Mouse (Mus musculus): ENCODE measurements around the gene Tex37. TPM values are rescaled to one million over a fixed set of nuclear protein-coding genes. Genes with fewer than 3 reads are reported as not detected.

Tex37 gene
- not detected in 2 replicates for polyA plus RNA-seq (2014; fragmentation: Nextera tagmentation; extraction: Ambion mirVana)

GRCm38 (mm10) chr6:70918827-70919226, at the start of gene Tex37:
TSS of gene Tex37 (minus strand) at chr6:70918927.
- Histone ChIP-seq H3K27ac (ENCODE audit: low read depth, low read length) (no peak within 1 kb of the TSS), H3K36me3 (ENCODE audit: control insufficient read depth, insufficient read depth, low read length) (no peaks in the 10 kb centered on the region), H3K27me3 (replicated peaks; ENCODE audit: control insufficient read depth, insufficient read depth, low read length) (peaks cover 10% of the 10 kb centered on the region; the same call in 1 of the 2 replicates), H3K4me2 (no peak within 1 kb of the TSS), H3K9me3 (ENCODE audit: control insufficient read depth, low read length) (no peaks in the 10 kb centered on the region), H3K4me1 (replicated peaks; ENCODE audit: control insufficient read depth, insufficient read depth, low read length) (peaks cover 4% of the 10 kb centered on the region; the same call in 1 of the 2 replicates), H3K9ac (ENCODE audit: low read depth, low read length) (no peak within 1 kb of the TSS), H3K4me3 (ENCODE audit: low read depth, low read length) (no peak within 1 kb of the TSS)
- DNase-seq (ENCODE audit: low spot score) (no peak), ATAC-seq (replicated peaks; ENCODE audit: low FRiP score) (no peak)
- WGBS = 74% methylated on average over 3 of the region's 3 CpGs

- WGBS = 63% methylated on average over 4 of the region's 4 CpGs
- Histone ChIP-seq H3K4me2 (no peak overlapping the region), H3K27ac (ENCODE audit: low read depth, low read length) (no peak overlapping the region), H3K27me3 (replicated peaks; ENCODE audit: control insufficient read depth, insufficient read depth, low read length) (peaks cover 24% of the 10 kb centered on the region), H3K4me3 (ENCODE audit: low read depth, low read length) (no peak overlapping the region), H3K36me3 (ENCODE audit: control insufficient read depth, insufficient read depth, low read length) (no peaks in the 10 kb centered on the region), H3K9me3 (ENCODE audit: control insufficient read depth, low read length) (no peaks in the 10 kb centered on the region), H3K4me1 (replicated peaks; ENCODE audit: control insufficient read depth, insufficient read depth, low read length) (no peaks in the 10 kb centered on the region), H3K9ac (ENCODE audit: low read depth, low read length) (no peak overlapping the region)
- no peak for DNase-seq (ENCODE audit: low spot score)
- ATAC-seq (replicated peaks; ENCODE audit: low FRiP score) = no peak
Measured at GRCm38 (mm10) chr6:70968291-70968690, 49.6 kb upstream of the Tex37 start.

GRCm38 (mm10) chr6:70967422-70967821, 48.7 kb upstream of the Tex37 start:
- peak overlapping the region; percentile 31; the same call in 1 of the 2 replicates for H3K4me2 ChIP-seq
- no peak for ATAC-seq (replicated peaks; ENCODE audit: low FRiP score)
- no peak overlapping the region for H3K27ac ChIP-seq (ENCODE audit: low read depth, low read length)
- no peak for DNase-seq (ENCODE audit: low spot score)
- no peak overlapping the region for H3K4me3 ChIP-seq (ENCODE audit: low read depth, low read length)
- H3K27me3 ChIP-seq (replicated peaks; ENCODE audit: control insufficient read depth, insufficient read depth, low read length) = peaks cover 29% of the 10 kb centered on the region
- 12% methylated on average over 8 of the region's 8 CpGs for WGBS
- no peaks in the 10 kb centered on the region for H3K36me3 ChIP-seq (ENCODE audit: control insufficient read depth, insufficient read depth, low read length)
- no peak overlapping the region for H3K9ac ChIP-seq (ENCODE audit: low read depth, low read length)
- H3K9me3 ChIP-seq (ENCODE audit: control insufficient read depth, low read length) = no peaks in the 10 kb centered on the region
- H3K4me1 ChIP-seq (replicated peaks; ENCODE audit: control insufficient read depth, insufficient read depth, low read length) = no peaks in the 10 kb centered on the region

GRCm38 (mm10) chr6:70965694-70966093, 47.0 kb upstream of the Tex37 start:
- H3K27me3 ChIP-seq (replicated peaks; ENCODE audit: control insufficient read depth, insufficient read depth, low read length) = peaks cover 34% of the 10 kb centered on the region
- no peaks in the 10 kb centered on the region for H3K9me3 ChIP-seq (ENCODE audit: control insufficient read depth, low read length)
- WGBS = 20% methylated on average over 7 of the region's 7 CpGs
- no peaks in the 10 kb centered on the region for H3K36me3 ChIP-seq (ENCODE audit: control insufficient read depth, insufficient read depth, low read length)
- ATAC-seq (replicated peaks; ENCODE audit: low FRiP score) (no peak), DNase-seq (ENCODE audit: low spot score) (no peak)
- H3K9ac ChIP-seq (ENCODE audit: low read depth, low read length) = no peak overlapping the region
- no peaks in the 10 kb centered on the region for H3K4me1 ChIP-seq (replicated peaks; ENCODE audit: control insufficient read depth, insufficient read depth, low read length)
- no peak overlapping the region for H3K27ac ChIP-seq (ENCODE audit: low read depth, low read length)
- no peak overlapping the region for H3K4me2 ChIP-seq
- H3K4me3 ChIP-seq (ENCODE audit: low read depth, low read length) = no peak overlapping the region

GRCm38 (mm10) chr6:70964116-70964830, 45.5 kb upstream of the Tex37 start:
- WGBS = 39% methylated on average over 6 of the region's 6 CpGs

GRCm38 (mm10) chr6:70957341-70957940, 38.7 kb upstream of the Tex37 start:
- DNase-seq (ENCODE audit: low spot score) (no peak), ATAC-seq (replicated peaks; ENCODE audit: low FRiP score) (no peak)
- no peaks in the 10 kb centered on the region; the same call in 1 of the 2 replicates for H3K4me1 ChIP-seq (replicated peaks; ENCODE audit: control insufficient read depth, insufficient read depth, low read length)
- no peaks in the 10 kb centered on the region for H3K9me3 ChIP-seq (ENCODE audit: control insufficient read depth, low read length)
- H3K36me3 ChIP-seq (ENCODE audit: control insufficient read depth, insufficient read depth, low read length) = no peaks in the 10 kb centered on the region
- H3K27me3 ChIP-seq (replicated peaks; ENCODE audit: control insufficient read depth, insufficient read depth, low read length) = peaks cover 81% of the 10 kb centered on the region
- no peak overlapping the region for H3K9ac ChIP-seq (ENCODE audit: low read depth, low read length)
- no peak overlapping the region for H3K4me2 ChIP-seq
- no peak overlapping the region for H3K4me3 ChIP-seq (ENCODE audit: low read depth, low read length)
- 21% methylated on average over 7 of the region's 7 CpGs for WGBS
- H3K27ac ChIP-seq (ENCODE audit: low read depth, low read length) = no peak overlapping the region

More at GRCm38 (mm10) chr6:70964116-70964830, 45.5 kb upstream of the Tex37 start:
- Histone ChIP-seq H3K9ac (ENCODE audit: low read depth, low read length) (no peak overlapping the region), H3K27ac (ENCODE audit: low read depth, low read length) (no peak overlapping the region), H3K27me3 (replicated peaks; ENCODE audit: control insufficient read depth, insufficient read depth, low read length) (peaks cover 46% of the 10 kb centered on the region), H3K4me1 (replicated peaks; ENCODE audit: control insufficient read depth, insufficient read depth, low read length) (no peaks in the 10 kb centered on the region), H3K36me3 (ENCODE audit: control insufficient read depth, insufficient read depth, low read length) (no peaks in the 10 kb centered on the region), H3K4me2 (no peak overlapping the region), H3K4me3 (ENCODE audit: low read depth, low read length) (no peak overlapping the region), H3K9me3 (ENCODE audit: control insufficient read depth, low read length) (no peaks in the 10 kb centered on the region)
- ATAC-seq (replicated peaks; ENCODE audit: low FRiP score) (no peak), DNase-seq (ENCODE audit: low spot score) (no peak)

- no peak overlapping the region for H3K27ac ChIP-seq (ENCODE audit: low read depth, low read length)
- peak overlapping the region; percentile 43 for H3K4me3 ChIP-seq (ENCODE audit: low read depth, low read length)
- H3K9me3 ChIP-seq (ENCODE audit: control insufficient read depth, low read length) = no peaks in the 10 kb centered on the region
- ATAC-seq (replicated peaks; ENCODE audit: low FRiP score) (no peak), DNase-seq (ENCODE audit: low spot score) (peak; percentile 46)
- no peaks in the 10 kb centered on the region for H3K36me3 ChIP-seq (ENCODE audit: control insufficient read depth, insufficient read depth, low read length)
- H3K4me2 ChIP-seq = peak overlapping the region; percentile 65
- WGBS = 1% methylated on average over 34 of the region's 34 CpGs
- H3K4me1 ChIP-seq (replicated peaks; ENCODE audit: control insufficient read depth, insufficient read depth, low read length) = no peaks in the 10 kb centered on the region; the same call in 1 of the 2 replicates
- peaks cover 84% of the 10 kb centered on the region for H3K27me3 ChIP-seq (replicated peaks; ENCODE audit: control insufficient read depth, insufficient read depth, low read length)
- H3K9ac ChIP-seq (ENCODE audit: low read depth, low read length) = no peak overlapping the region
Measured at GRCm38 (mm10) chr6:70956936-70957335, 38.2 kb upstream of the Tex37 start.

- Histone ChIP-seq H3K4me3 (ENCODE audit: low read depth, low read length) (peak within 1 kb of the TSS; percentile 43), H3K27me3 (replicated peaks; ENCODE audit: control insufficient read depth, insufficient read depth, low read length) (peaks cover 84% of the 10 kb centered on the region), H3K36me3 (ENCODE audit: control insufficient read depth, insufficient read depth, low read length) (no peaks in the 10 kb centered on the region), H3K4me1 (replicated peaks; ENCODE audit: control insufficient read depth, insufficient read depth, low read length) (no peaks in the 10 kb centered on the region; the same call in 1 of the 2 replicates), H3K9ac (ENCODE audit: low read depth, low read length) (no peak within 1 kb of the TSS), H3K4me2 (peak within 1 kb of the TSS; percentile 65), H3K27ac (ENCODE audit: low read depth, low read length) (no peak within 1 kb of the TSS), H3K9me3 (ENCODE audit: control insufficient read depth, low read length) (no peaks in the 10 kb centered on the region)
- DNase-seq (ENCODE audit: low spot score) = peak; percentile 56
- no peak for ATAC-seq (replicated peaks; ENCODE audit: low FRiP score)
- 2% methylated on average over 59 of the region's 67 CpGs for WGBS
Measured at GRCm38 (mm10) chr6:70956285-70956912, 37.7 kb upstream of the Tex37 start, which contains the start of gene Foxi3. TSS of gene Foxi3 (plus strand) at chr6:70956531.

Measured in liver, embryonic 11.5 days (tissue).